Mouse (Mus musculus): ENCODE measurements around the gene Zfp551.

The Zfp551 gene

DNA sequence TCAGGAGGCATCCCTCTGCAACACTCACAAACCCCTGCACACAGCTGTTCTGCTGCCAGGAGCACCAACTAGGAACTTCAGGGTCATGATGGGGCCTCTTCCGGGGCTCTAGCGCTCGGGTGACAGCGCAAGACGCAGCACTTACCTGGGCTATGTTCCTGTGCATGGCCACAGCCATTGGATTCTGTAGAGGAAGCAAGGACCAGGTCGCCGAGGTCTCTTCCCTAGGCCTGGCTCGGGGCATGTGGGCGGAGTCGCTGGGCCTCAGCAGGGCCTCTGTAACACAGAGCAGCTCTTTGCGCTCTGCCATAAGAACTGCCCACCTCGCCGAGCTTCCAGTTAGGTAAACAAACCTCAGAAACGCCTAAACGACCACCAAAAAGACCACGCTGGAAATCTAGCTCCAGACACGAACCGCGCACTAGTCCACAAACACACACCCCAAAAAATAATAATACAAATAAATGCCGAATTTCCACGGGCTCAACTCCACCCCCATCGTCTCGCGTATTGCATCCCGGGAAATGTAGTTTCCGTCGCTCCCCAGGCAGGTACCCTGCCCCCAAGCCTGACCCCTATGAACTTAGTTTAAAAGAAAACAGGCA, at the start of gene Zfp551:
TSS of gene Zfp551 (minus strand) at position 507 of the 605 bp plus-strand sequence.
- DNase-seq (ENCODE audit: low spot score in 2 of 2) = peak; percentile 28 to 71

DNA sequence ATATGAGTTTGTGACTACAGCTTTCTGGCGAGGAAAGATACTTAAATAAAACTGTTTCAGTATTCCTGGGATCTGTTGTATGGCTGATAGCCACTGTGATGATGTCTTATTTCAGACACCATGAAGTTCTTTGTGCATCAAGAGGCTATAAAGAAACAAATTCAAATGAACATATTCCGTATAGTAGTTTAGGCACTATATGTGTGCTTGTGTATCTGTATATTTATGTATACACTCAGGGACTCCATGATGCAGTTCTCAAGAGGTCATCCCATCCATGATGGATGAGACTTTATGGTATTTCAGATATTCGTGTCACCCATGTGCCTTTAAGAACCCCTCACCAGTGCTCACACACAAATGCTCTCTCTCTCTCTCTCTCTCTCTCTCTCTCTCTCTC, 304 bp upstream of the Zfp551 start:
- no peak for DNase-seq (ENCODE audit: low spot score in 2 of 2)

- DNase-seq (ENCODE audit: low spot score in 2 of 2) = no peak
Measured at GRCm38 (mm10) chr7:12421741-12422140, 810 bp downstream of the Zfp551 start.

DNA sequence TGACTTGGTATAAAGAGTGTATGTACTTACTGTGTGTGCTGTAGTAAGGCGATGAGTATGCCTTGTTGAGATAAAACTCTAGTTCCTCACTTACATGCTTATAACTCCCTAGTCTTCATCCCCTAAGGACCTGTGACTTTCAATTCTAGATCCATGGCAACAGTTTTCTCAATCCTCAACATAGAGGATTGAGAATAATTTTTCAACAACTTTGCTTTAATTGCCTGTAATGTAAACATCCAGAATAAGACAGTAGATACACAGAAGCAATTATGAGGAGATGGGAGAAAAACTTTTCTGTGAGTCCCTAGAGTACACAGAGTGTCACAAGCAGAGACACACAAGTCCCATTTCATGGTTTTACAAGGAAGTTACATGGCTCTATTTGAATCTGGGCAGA, 53.4 kb downstream of the Zfp551 start, which contains the start of gene Vmn1r84:
TSS of gene Vmn1r84 (minus strand) at position 101 of the 400 bp plus-strand sequence.
- no peak for DNase-seq (ENCODE audit: low spot score in 2 of 2)

Data from spleen, postnatal 4 days (tissue).